Mouse (Mus musculus) olfactory bulb, adult 2 months (tissue): ENCODE results near the gene Ccdc142. TPM values are rescaled to one million over a fixed set of nuclear protein-coding genes. Genes with fewer than 3 reads are reported as not detected.

Source experiments
- H3K27ac ChIP-seq: fragments of 200-500 bp; 2 replicates; pipeline ENCODE4 v1.5.1; 2012; ENCODE audit warnings: low read depth, low read length; ENCODE audit not compliant: insufficient read depth
- H3K4me1 ChIP-seq: fragments of 200-500 bp; 2 replicates; pipeline ENCODE4 v1.6.1; 2012; ENCODE audit warnings: low read length; ENCODE audit not compliant: control insufficient read depth, insufficient read depth
- H3K4me3 ChIP-seq: fragments of 200-500 bp; 2 replicates; pipeline ENCODE4 v1.5.1; 2012; ENCODE audit warnings: mild to moderate bottlenecking, low read depth, low read length, moderate library complexity; ENCODE audit not compliant: insufficient read depth
- CTCF ChIP-seq: fragments of 200-500 bp; IDR thresholded peaks from 2 replicates; pipeline ENCODE4 v1.5.1; 2012; ENCODE audit warnings: low read depth, mild to moderate bottlenecking, low read length, moderate library complexity; ENCODE audit not compliant: insufficient read depth
- POLR2A ChIP-seq: fragments of 200-500 bp; IDR thresholded peaks from 2 replicates; pipeline ENCODE4 v1.6.1; 2012; ENCODE audit warnings: mild to moderate bottlenecking, low read depth, low read length, moderate library complexity; ENCODE audit not compliant: insufficient read depth
- WGBS: fragments of 180-500 bp; shearing (Covaris S2); methylation state at CpG from one replicate; pipeline ENCODE4 v1.1.7; 2018; 5-methylcytosine and 5-hydroxymethylcytosine counted together
- polyA plus RNA-seq: library from polyadenylated mRNA; stranded (reverse); fragments of >200 nt; gene quantifications from 2 replicates; pipeline ENCODE4 v1.2.4, GENCODE M21; 2012; ENCODE audit warnings: low replicate concordance; ENCODE audit not compliant: missing spikeins, insufficient read depth, insufficient read length

Gene Ccdc142
- polyA plus RNA-seq, 1 experiment = not detected

GRCm38 (mm10) chr6:83142211-83142731 lies 40.9 kb downstream of the Ccdc142 start:
- Histone ChIP-seq H3K4me3 (peak overlapping the region; percentile 53), H3K4me1 (peaks cover 26% of the 10 kb centered on the region), H3K27ac (peak overlapping the region; percentile 91)
- WGBS = 3% methylated on average over 41 of the region's 41 CpGs
- no peak for TF ChIP-seq CTCF
- TF ChIP-seq POLR2A = peak; percentile 78

DNA sequence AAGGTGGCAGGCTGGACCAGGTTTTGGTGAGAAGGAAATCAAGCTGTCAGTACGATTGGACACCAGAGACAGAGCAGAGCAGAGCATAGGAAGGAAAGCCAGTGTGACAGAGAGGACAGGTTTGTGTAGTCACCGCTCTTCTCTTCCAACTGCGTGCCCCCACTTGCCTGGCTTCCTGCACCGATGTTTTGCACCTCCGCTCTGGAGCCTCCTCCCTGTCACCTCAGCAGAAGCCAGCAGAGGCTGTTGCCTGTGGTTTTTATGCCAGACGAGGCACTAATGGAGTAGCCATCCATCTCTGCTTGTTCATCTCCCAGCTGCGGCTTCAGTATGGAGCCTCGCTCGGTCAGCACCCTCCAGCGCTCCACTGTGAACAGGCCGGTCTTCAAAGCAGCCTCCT lies 41.5 kb downstream of the Ccdc142 start:
- Histone ChIP-seq H3K4me1 (peaks cover 24% of the 10 kb centered on the region), H3K27ac (0 out of 2 replicates have a peak overlapping the region, but pooled peaks have one; percentile 41), H3K4me3 (peak overlapping the region; percentile 53)
- TF ChIP-seq CTCF (no peak), POLR2A (no peak)
- 65% methylated on average over 11 of the region's 11 CpGs for WGBS

- whole genome bisulfite sequencing = 27% methylated on average over 2 of the region's 2 CpGs
- no peak overlapping the region for H3K4me3 ChIP-seq
- no peak overlapping the region for H3K27ac ChIP-seq
- peaks cover 25% of the 10 kb centered on the region for H3K4me1 ChIP-seq
- TF ChIP-seq CTCF = no peak
- TF ChIP-seq POLR2A = no peak
Observed at GRCm38 (mm10) chr6:83145209-83145608, 43.8 kb downstream of the Ccdc142 start.

DNA sequence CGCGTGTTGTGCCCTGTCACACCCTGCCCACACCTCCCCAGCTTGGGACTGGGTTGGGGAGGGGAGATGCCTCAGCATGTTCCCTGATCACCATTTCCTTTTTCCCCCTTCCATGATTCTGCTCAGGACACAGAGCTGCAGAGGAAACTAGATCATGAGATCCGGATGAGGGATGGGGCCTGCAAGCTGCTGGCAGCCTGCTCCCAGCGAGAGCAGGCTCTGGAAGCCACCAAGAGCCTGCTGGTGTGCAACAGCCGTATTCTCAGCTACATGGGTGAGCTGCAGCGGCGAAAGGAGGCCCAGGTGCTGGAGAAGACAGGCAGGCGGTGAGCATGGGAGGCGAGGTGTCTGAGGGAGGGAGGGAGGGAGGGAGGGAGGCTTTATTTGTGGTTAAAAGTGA lies 44.4 kb downstream of the Ccdc142 start:
- no peak overlapping the region for H3K4me3 ChIP-seq
- TF ChIP-seq POLR2A = no peak
- TF ChIP-seq CTCF = no peak
- H3K4me1 ChIP-seq = peaks cover 25% of the 10 kb centered on the region
- 72% methylated on average over 9 of the region's 9 CpGs for WGBS
- H3K27ac ChIP-seq = no peak overlapping the region

DNA sequence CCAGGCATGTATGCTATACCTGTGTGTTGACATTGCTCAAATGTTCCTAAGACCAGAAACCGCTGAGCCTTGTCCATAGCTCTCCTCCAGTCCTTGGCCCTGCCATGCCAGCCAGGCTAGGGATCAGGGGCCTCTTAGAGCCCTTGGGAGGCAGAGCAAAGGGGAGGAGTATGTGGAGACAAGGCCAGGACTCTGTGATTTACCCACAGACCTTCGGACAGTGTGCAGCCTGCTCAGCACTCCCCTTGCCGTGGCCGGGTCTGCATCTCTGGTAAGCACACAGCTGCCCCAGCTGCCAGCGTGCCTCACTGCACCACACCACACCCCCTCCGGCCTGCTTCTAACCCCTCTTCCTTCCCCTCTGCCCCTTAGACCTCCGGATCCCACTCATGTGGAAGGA lies 45.9 kb downstream of the Ccdc142 start:
- Histone ChIP-seq H3K4me1 (peaks cover 19% of the 10 kb centered on the region), H3K4me3 (no peak overlapping the region), H3K27ac (no peak overlapping the region)
- no peak for TF ChIP-seq POLR2A
- TF ChIP-seq CTCF = no peak
- 60% methylated on average over 7 of the region's 7 CpGs for WGBS

DNA sequence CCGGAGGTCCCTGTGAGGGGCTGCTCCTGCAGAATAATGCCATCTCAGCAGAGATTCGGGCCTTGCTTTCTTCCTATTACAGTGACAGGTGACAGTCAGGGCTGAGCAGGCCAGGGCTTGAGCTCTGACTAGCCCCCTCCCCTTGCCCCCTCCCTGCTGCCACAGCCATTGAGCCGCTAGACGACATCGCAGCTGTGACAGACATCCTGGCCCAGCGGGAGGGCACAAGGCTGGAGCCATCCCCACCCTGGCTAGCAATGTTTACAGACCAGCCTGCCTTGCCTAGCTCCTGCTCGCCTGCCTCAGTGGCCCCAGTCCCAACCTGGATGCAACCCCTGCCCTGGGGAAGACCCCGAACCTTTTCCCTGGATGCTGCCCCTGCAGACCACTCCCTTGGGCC lies 50.3 kb downstream of the Ccdc142 start:
- Histone ChIP-seq H3K27ac (no peak overlapping the region), H3K4me1 (peaks cover 20% of the 10 kb centered on the region), H3K4me3 (no peak overlapping the region)
- WGBS = 39% methylated on average over 8 of the region's 8 CpGs
- TF ChIP-seq CTCF = no peak
- no peak for TF ChIP-seq POLR2A

DNA sequence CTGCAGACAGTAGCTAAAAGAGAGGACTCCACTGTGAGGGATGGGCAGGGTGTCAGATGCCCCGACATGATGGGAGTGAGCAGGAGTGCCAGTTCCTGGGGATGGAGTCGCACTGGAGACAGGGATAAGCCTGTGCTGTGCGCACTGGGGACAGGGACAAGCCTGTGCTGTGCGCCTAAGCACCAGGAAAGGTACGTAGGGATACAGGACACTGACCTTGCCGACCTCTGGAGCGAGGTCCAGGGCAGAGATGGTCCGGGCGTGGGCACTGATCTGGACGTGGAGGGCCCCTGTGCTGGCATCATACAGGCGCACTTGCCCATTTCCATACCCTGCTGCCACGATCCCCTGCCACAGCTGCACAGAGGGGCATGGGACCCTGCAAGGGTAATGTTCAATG lies 51.6 kb downstream of the Ccdc142 start:
- H3K4me3 ChIP-seq = no peak overlapping the region
- no peak overlapping the region for H3K27ac ChIP-seq
- H3K4me1 ChIP-seq = peaks cover 10% of the 10 kb centered on the region
- WGBS = 90% methylated on average over 12 of the region's 12 CpGs
- TF ChIP-seq CTCF = no peak

DNA sequence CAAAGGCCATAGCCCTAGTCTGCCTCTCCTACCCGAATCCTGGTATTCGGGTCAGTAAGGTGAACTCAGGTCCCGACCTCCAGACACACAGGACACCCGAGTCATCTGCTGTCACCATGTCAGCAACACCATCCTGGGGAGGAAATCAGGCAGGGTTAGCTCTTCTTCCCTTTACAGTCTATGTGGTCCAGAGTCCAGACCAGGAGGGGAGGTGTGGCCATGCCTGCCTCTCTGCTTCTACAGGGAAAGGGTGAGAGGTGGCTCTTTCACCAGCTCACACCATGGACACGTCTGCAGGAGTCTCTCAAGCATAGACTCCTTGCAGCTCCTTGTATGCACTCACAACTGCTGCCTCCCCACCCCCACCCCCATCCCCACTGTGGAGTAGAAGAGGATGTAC lies 52.1 kb downstream of the Ccdc142 start:
- TF ChIP-seq POLR2A = no peak
- TF ChIP-seq CTCF = no peak
- H3K4me3 ChIP-seq = no peak overlapping the region
- peaks cover 9% of the 10 kb centered on the region for H3K4me1 ChIP-seq
- H3K27ac ChIP-seq = no peak overlapping the region
- WGBS = 83% methylated on average over 5 of the region's 5 CpGs

DNA sequence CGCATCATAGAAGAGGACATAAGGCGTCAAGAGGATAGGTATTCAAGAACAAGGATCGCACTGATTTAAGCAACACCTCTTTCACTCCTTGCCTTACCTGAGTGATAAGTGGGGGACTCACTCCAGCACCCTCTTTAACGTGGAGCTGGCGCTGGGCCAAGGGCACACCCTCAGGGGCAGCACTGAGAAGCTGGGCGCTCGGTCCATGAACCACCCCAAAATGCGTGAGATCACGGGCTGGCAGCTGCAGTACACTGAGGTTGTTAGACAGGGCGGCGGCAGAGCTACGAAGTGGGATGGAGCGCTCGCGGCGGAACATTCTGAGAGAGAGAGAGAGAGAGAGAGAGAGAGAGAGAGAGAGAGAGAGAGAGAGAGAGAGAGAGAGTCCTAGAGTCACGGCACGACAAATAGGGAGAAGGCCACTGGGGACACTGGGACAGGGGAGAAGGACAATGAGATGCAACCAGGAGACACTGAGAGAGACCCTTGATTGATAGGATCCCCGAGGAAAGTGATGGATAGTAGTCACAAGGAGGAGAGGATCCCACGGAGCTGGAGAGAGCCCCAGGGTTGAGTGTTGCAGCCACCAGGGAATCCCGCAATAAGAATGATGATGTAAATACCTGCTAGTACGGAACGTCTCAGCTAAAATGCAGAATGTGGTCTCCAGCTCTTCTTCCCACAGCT lies 54.3 kb downstream of the Ccdc142 start:
- Histone ChIP-seq H3K4me3 (peak overlapping the region; percentile 50), H3K4me1 (peaks cover 9% of the 10 kb centered on the region), H3K27ac (no peak overlapping the region)
- 9% methylated on average over 23 of the region's 23 CpGs for WGBS
- TF ChIP-seq CTCF (no peak), POLR2A (no peak)
